Mouse (Mus musculus): ENCODE measurements around the gene 4930550C14Rik.
A peak's percentile ranks its signal among the peaks of the same experiment; 100 is the strongest.

Gene 4930550C14Rik

GRCm38 (mm10) chr9:53402291-53402711, at the start of gene 4930550C14Rik:
Gene 4930550C14Rik (plus strand): TSS chr9:53402325.
- peak; percentile 34 for DNase-seq

- DNase-seq = no peak
Observed at GRCm38 (mm10) chr9:53353161-53353560, 49.0 kb upstream of the 4930550C14Rik start.

DNA sequence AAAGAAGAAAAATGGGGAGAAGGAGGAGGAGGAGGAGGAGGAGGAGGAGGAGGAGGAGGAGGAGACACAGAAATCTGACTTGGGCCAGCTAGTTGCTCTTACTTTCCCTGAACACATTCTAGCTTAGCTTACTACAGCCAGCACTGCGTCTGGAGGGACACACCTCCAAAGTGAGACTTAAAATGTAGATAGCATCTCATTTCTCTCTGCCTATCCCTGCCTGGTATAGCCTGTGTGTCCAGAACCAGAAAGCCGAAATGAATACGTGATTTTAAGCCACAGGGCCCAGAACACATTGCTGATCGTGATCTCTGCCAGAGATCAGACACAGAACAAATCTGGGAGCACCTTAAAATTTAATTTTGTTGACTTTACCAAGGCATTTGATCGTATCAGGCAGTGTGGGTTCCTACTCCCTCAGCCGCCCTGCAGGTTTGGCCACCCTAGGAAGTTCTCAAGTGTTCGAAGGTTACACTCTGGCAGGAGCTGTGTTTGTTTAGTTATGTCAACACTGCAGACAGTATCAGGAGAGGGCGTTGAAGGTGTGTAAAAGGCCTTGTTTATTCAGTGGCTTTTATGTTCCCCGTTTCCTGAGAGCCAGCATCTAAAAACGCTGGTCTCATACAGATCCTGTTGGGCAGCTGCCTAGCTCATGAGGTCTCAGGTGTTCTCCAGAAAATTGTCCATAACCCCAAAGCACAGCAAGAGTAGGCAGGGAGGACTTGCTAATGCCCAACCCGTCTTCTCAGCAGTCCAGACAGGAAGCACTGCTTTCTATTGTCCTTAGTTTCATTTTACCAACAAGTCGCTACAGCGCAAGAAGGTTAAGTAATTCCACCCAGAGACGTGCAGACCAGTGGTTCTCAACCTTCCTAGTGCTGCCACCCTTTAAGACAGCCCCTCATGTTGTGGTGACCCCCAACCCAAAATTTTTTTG, 45.6 kb upstream of the 4930550C14Rik start:
- DNase-seq = no peak

- DNase-seq = no peak
Observed at GRCm38 (mm10) chr9:53371339-53371738, 30.8 kb upstream of the 4930550C14Rik start.

DNA sequence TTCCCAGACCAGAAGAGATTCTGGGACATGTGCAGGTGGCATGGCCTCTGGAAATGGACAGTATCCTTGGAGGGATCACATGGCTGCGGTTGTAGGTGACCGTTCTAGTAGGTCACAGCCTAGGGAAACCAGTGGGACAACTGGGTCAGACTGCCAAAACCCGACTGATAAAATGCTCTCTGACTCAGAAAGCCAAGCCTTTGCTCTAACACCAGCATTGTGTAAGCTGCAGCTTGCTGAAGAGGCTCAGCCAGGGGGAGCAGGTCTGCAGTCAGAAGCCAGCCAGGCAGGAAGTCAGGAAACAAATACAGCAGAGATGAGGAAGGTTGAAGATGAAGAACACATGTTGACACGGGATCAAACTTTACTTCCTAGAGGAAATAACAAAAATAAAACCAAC, 26.2 kb upstream of the 4930550C14Rik start:
- DNase-seq = no peak

DNA sequence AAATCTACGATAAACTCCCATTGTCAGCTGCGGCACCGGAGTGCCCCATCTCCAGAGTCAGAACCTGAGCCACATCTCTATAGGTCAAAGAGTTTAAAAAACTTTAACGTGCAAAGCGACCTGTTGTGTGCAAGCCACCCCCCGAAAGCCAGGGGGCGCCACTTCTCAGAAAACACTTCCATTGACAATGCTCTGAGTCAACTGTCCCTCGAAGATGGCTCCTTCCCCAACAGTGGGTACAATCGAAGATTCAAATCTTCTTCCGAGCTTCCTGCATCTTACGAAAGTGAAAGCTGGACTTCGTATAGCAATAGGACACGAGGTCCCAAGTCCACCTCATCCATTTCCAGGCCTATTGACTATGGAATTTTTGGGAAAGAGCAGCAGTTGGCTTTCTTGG, 25.3 kb upstream of the 4930550C14Rik start:
- no peak for DNase-seq

DNA sequence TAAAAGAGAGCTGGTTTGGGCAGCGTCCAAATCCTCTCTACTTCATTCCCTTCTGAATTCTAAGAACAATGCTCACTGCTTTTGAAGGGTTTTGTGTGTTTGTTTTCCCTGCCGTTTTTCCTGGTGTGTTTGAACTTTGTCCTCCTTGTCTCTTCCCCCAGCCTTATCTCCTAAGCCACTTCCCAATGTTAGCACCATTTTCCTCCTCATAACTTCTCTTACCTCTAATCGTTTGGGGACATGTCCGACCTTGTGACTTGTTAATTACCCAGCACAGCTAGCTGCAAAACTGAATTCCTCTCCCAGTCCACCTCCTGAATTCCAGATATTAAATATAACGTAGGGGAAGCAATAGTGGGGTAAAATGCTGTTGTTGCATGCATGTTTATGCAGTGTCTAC, 24.5 kb upstream of the 4930550C14Rik start:
- no peak for DNase-seq

- DNase-seq = no peak
Observed at GRCm38 (mm10) chr9:53378171-53378570, 24.0 kb upstream of the 4930550C14Rik start.

- DNase-seq = no peak
Observed at GRCm38 (mm10) chr9:53380595-53380994, 21.5 kb upstream of the 4930550C14Rik start.

DNA sequence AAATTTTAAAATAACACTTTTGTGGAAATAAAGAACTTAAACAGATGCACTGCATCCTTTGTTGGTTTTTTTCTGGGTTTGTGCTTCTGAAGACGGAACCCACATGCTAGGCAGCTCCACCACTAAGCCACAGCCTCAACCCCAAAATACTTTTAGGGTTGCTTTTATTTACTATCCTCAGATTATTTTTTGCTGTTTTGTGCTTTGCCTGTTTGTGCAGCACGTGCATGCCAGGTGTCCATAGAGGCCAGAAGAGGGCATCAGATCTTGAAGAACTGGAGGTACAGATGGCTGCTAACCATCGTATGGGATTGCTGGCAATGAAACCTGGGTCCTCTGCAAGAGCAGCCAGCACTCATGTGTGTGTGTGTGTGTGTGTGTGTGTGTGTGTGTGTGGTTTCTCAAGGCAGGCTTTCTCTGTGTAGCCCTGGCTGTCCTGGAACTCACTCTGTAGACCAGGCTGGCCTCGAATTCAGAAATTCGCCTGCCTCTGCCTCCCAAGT, 21.0 kb upstream of the 4930550C14Rik start:
- no peak for DNase-seq

DNA sequence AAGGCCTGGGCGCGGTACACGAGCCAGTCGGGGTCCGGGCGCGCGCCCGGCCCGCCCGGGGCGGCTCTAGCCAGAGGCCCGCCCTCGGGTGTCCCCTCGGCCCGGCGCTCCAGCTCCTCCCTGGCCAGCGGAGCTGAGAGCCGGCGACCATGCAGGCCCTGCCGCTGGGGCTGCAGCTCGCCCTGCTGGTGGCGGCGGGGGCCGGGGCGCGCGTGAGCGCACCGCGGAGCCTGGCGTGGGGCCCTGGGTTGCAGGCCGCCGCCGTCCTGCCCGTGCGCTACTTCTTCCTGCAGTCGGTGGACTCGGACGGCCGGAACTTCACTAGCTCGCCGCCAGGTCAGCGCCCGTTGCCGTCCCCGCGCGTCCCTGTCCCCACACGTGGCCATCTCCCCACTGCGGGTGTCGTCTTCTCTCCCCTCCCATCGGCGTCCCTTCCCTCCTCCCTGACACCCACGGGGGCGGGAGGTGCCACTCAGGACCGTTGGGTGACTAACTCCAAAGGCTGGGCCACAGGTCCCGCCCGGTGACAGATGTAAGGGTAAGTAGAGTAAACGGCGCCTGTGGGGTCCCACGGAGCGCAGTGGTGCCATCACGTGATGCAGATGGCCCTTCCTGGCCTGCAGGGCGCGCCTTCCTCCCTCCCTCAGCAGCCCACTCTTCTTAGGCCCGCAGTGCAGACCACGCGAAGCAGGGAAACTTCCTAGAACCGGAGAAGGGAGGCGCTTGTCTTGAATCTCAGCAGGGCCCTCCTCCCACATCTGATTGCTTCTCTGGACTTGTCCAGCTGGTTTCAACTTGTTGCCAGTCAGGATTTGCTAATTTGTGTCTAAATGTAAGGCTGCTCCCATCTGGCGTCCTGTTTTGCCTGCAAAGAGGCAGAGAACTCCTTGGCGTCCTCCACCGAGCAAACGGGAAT, 17.9 kb upstream of the 4930550C14Rik start, which contains the start of gene Kdelc2:
Gene Kdelc2 (plus strand): TSS at position 75 of the 916 bp plus-strand sequence.
- peak; percentile 90 for DNase-seq

- peak; percentile 42 for DNase-seq
Observed at GRCm38 (mm10) chr9:53384873-53385272, 17.3 kb upstream of the 4930550C14Rik start.

- DNase-seq = no peak
Observed at GRCm38 (mm10) chr9:53387431-53387830, 14.7 kb upstream of the 4930550C14Rik start.

DNA sequence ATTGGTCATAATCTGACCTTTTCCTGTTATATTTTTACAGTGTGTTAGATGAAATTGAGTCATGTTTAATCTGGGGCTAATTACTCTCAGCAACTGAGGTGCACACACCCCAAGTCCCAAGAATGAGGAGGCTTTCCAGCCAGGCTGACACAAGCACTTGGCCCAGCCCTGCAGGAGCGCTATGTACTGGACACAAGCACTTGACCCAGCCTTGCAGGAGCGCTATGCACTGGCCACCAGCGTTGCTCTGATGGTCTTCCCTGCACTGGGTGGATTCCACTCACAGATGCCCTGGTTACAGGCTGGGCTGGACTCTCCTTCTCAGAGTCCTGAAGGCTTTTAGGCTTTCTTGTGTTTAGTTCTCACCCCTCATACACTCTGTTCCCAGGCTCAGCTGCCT, 13.0 kb upstream of the 4930550C14Rik start:
- DNase-seq = no peak

- DNase-seq = no peak
Observed at GRCm38 (mm10) chr9:53390136-53390535, 12.0 kb upstream of the 4930550C14Rik start.

DNA sequence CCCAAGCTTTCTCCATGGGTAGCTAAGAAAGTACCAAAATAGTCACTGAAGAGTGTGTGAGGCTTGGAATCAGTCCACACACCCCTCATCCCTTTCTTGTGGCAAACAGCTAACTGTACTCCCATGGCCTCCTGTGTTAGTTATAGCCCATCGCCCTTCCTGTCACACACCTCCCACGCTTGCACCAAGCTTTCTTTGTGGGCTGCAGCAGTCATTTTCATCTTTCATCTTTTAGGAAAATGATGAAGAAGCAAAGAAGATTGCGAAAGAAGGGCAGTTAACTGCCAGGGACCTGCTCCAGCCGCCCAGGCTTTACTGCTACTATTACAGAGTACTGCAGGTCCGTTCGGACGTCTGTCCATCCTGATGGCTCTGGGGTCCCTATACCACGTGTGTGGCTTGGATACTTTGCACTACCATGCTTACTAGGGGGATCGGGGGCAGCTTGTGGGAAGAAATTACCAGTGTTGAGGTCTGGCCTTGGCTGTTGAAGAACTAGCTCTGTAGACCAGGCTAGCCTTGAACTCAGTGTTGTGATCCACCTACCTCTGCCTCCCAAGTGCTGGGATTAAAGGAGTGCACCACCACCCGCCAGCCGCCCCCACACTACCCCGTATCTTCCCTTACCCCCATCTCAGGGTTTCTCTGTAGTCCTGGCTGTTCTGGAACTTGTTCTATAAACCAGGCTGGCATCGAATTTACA, 4.3 kb upstream of the 4930550C14Rik start:
- DNase-seq = no peak

GRCm38 (mm10) chr9:53398388-53398700, 3.8 kb upstream of the 4930550C14Rik start:
- DNase-seq = peak; percentile 80

- DNase-seq = no peak
Observed at GRCm38 (mm10) chr9:53399537-53399936, 2.6 kb upstream of the 4930550C14Rik start.

DNA sequence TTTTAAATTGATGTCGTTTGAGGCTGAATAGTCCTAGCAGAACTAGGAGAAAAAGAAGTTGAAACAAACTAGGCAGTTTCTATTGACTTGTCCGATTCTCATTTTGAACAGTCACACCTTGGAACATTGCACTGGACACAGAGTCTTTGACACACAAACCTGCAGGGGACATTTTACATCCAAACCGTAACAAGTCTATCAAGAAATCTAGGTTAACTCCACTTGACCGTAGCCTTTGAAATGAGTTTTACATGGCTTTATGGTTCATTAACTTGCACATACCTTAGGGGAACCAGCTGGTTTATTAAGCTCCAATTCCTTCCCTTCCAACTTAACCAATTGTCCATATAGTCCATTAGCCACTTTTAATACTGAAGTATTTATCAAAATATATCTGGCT, 1.4 kb upstream of the 4930550C14Rik start:
- DNase-seq = no peak

- DNase-seq = no peak
Observed at GRCm38 (mm10) chr9:53401146-53401545, 979 bp upstream of the 4930550C14Rik start.

DNA sequence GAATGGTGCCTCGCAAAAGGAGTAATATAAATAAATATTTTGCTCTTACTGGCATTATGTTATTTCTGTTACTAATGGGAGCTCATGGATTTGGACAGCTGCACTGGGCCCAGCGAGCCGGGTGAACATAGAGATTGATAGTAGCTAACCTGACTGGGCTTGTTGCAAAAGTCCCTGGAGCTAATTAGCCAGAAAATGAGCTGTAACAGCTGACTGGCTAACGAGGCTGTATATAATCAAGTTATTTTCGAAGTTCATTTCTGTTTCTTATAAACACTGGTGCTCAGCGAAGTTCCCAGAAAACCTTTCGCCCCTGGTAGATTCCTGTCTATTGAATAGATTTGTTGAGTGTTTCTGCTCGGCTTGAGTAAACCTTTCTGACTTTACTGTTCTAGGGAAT, 866 bp downstream of the 4930550C14Rik start:
- no peak for DNase-seq

DNA sequence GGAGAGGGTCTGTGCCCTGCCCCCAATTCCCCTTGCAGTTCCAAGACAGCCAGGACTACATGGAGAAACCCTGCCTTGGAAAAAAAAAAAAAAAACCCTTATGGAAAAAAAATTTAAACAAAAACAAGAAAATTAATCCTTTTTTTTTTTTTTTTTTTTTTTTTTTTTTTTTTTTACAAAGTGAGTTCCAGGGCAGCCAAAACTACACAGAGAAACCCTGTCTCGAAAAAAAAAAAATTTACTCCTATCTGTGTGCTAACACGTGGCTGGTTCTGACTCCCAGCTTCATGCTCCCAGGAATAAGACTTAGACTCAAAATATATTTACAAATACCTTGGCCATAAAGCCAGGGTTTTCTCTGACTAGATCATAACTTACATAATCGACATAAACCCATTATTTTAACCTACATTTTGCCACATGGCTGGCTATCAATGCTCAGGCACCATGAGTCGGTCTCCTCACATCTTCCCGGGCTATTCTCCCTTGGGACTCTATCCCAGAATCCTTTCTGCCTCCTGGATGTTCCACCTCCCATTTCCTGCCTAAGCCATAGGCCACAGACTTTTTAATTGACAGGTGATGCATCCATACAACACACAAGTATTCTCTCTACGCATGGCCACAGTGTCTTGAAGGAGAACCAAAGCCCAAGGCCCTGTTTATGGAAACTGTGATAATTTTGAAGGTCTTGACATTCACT, 2.1 kb downstream of the 4930550C14Rik start:
- peak; percentile 19 for DNase-seq

Measured in embryo, embryonic 11 days (tissue).